In the genomic region with DNA sequence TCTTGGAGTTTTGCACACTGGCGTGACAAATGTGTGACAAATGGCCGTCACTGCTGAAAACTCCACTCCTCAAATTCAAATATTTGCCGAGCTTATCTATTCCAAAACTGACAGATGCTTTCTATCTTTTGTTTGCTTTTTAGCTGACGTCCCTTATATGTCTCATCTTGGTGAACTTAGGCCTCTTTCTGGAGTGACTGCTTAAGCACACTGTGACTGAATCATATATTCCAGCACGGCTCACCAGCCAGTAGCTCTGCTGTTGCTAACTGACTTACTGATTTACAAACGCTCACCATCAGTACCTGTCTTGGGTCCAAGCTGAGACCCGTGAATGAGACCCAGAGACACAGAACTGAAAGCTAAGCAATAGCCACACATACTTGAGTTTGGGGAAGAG, we compare ENCODE assay signal across 21 mouse cellular contexts. TPM values are rescaled to one million over a fixed set of nuclear protein-coding genes. Genes with fewer than 3 reads are reported as not detected.
"Had no signal": no experiment of that assay in that cellular context is flagged by ENCODE, and none has a peak within 500 bp of the region (broad histone marks: within the 10 kb centered on the region; RNA-seq: fewer than 3 reads in every experiment).

No protein-coding gene starts in this region.

- H3K27ac ChIP-seq: hindbrain, embryonic 15.5 days; limb, embryonic 15.5 days; liver, embryonic 15.5 days; lung, embryonic 15.5 days; midbrain, embryonic 13.5 days; neural tube, embryonic 15.5 days had no signal

- H3K9ac ChIP-seq: hindbrain, embryonic 15.5 days; limb, embryonic 15.5 days; liver, embryonic 15.5 days; lung, embryonic 15.5 days; midbrain, embryonic 13.5 days; neural tube, embryonic 15.5 days had no signal

- H3K9me3 ChIP-seq: hindbrain, embryonic 15.5 days; limb, embryonic 15.5 days; liver, embryonic 15.5 days; lung, embryonic 15.5 days; midbrain, embryonic 13.5 days; neural tube, embryonic 15.5 days had no signal

- DNase-seq: kidney, adult 8-10 months; kidney, postnatal 25 days; layer of hippocampus, postnatal 36 days; right cerebral cortex, adult 18-20 months; right cerebral cortex, postnatal 25 days; spleen, adult 18-20 months; thymus, adult 18-20 months; thymus, postnatal 14 days had no signal

- H3K4me2 ChIP-seq: hindbrain, embryonic 15.5 days; limb, embryonic 15.5 days; liver, embryonic 15.5 days; lung, embryonic 15.5 days; midbrain, embryonic 13.5 days; neural tube, embryonic 15.5 days had no signal

- H3K4me1 ChIP-seq: hindbrain, embryonic 15.5 days; liver, embryonic 15.5 days; midbrain, embryonic 13.5 days; neural tube, embryonic 15.5 days had no signal

- H3K4me3 ChIP-seq: hindbrain, embryonic 15.5 days; limb, embryonic 15.5 days; liver, embryonic 15.5 days; lung, embryonic 15.5 days; midbrain, embryonic 13.5 days; myocyte; neural tube, embryonic 15.5 days had no signal

- H3K27me3 ChIP-seq: hindbrain, embryonic 15.5 days; limb, embryonic 15.5 days; liver, embryonic 15.5 days; lung, embryonic 15.5 days; midbrain, embryonic 13.5 days; neural tube, embryonic 15.5 days had no signal

- ATAC-seq: midbrain, embryonic 13.5 days had no signal

- H3K36me3 ChIP-seq: hindbrain, embryonic 15.5 days; limb, embryonic 15.5 days; liver, embryonic 15.5 days; lung, embryonic 15.5 days; midbrain, embryonic 13.5 days; neural tube, embryonic 15.5 days had no signal

RNA-seq across cellular contexts. Expression of gene Ccdc83, which starts 19.2 kb away (rescaled TPM):
- total RNA-seq: layer of hippocampus, postnatal 36 days; left cerebral cortex, adult 8-10 months; left cerebral cortex, postnatal 25 days; megakaryocyte-erythroid progenitor cell, adult 5-6 weeks had no signal
- polyA plus RNA-seq: hindbrain, embryonic 15.5 days; kidney, embryonic 16.5 days; limb, embryonic 11.5 days; limb, embryonic 15.5 days; liver, embryonic 15.5 days; lung, embryonic 15.5 days; midbrain, embryonic 13.5 days; neural tube, embryonic 11.5 days; neural tube, embryonic 15.5 days had no signal
